Mouse (Mus musculus) CD4-positive naive resting alpha-beta T cell, adult 57 days (primary cell): ENCODE data around the gene Il2rg. TPM values are rescaled to one million over a fixed set of nuclear protein-coding genes. Genes with fewer than 3 reads are reported as not detected.

ENCODE experiments used
- total RNA-seq: library from RNA; stranded (reverse); gene quantifications from one replicate; pipeline ENCODE4 v1.2.4, GENCODE M21; 2023

Gene Il2rg
- 628 TPM for total RNA-seq

GRCm38 (mm10) chrX:101268025-101268754, at the start of gene Il2rg:
Il2rg (minus strand) TSS chrX:101268255.

GRCm38 (mm10) chrX:101299055-101299454, 31.0 kb upstream of the Il2rg start, which contains the start of gene Nlgn3:
Nlgn3 (plus strand) TSS chrX:101299168.

GRCm38 (mm10) chrX:101273875-101274738, 6.1 kb upstream of the Il2rg start, which contains the start of gene Med12:
Med12 (plus strand) TSS chrX:101274030.

GRCm38 (mm10) chrX:101268755-101269124, 685 bp upstream of the Il2rg start, which contains the start of gene Gm20489:
Gm20489 (minus strand) TSS chrX:101269023.

GRCm38 (mm10) chrX:101263892-101264291, 4.2 kb downstream of the Il2rg start, which contains the start of gene Gm614:
Gm614 (minus strand) TSS chrX:101263992.

GRCm38 (mm10) chrX:101253952-101254729, 13.9 kb downstream of the Il2rg start, which contains the start of gene Foxo4:
Foxo4 (plus strand) TSS chrX:101254528.

GRCm38 (mm10) chrX:101221834-101222795, 45.9 kb downstream of the Il2rg start, which contains the start of gene Snx12:
Snx12 (minus strand) TSS chrX:101222563.

Other genes starting within 250 kb of the Il2rg start
- 0.30 TPM for gene Tex11, start 208.6 kb downstream of the Il2rg start, total RNA-seq
- gene Slc7a3, start 182.2 kb downstream of the Il2rg start, total RNA-seq = 1.2 TPM
- gene Snx12, start 45.7 kb downstream of the Il2rg start, total RNA-seq = 38.6 TPM
- 42.9 TPM for gene Foxo4, start 13.7 kb downstream of the Il2rg start, total RNA-seq
- gene Gm614, start 4.3 kb downstream of the Il2rg start, total RNA-seq = 60.6 TPM
- not detected for gene Gm20489, start 768 bp upstream of the Il2rg start, total RNA-seq
- gene Med12, start 5.8 kb upstream of the Il2rg start, total RNA-seq = 152 TPM
- gene Nlgn3, start 30.9 kb upstream of the Il2rg start, total RNA-seq = 2.3 TPM
- not detected for gene Gjb1, start 108.1 kb upstream of the Il2rg start, total RNA-seq
- gene Zmym3, start 152.6 kb upstream of the Il2rg start, total RNA-seq = 19.6 TPM
- 215 TPM for gene Nono, start 161.1 kb upstream of the Il2rg start, total RNA-seq
- 3.4 TPM for gene Itgb1bp2, start 180.8 kb upstream of the Il2rg start, total RNA-seq